Comparison of ENCODE assay signal across 7 mouse cellular contexts in the genomic region with DNA sequence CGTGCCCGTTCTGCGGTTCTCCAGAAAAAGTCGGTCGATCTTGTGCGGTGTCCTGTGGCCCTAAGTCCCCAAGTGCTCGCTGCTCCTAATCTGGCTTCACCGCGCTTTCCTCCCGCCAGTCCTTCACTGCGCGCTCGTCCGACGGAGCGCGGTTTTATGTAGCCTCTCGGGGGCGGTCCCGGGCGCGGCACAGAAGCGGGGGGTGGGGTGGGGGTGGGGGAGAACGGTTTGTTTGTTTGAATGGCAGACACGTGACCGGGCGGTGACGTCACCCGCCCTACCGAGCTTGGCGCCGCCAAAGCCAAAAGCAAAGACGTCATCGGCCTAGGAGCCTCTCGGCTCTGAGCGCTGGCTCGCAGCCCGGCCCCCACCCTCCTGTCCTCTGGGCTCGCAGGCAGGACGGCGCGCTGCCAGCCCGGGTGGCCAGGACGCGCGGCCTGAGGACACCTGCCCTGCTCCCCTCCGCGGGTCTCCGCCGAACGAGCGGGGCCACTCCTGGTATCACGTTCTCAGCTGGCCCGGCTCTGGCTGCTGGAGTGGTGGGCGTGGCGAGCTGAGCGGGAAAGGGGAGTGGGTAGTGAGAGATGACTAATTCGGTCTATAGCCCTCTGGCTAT. TPM values are rescaled to one million over a fixed set of nuclear protein-coding genes. Genes with fewer than 3 reads are reported as not detected.
A peak's percentile ranks its signal among the peaks of the same experiment; 100 is the strongest.
DNase-seq lines count a peak whose midpoint lies in the region; ATAC-seq lines count a peak whose summit lies in the region.

No protein-coding gene starts in this region.

- H3K27me3 ChIP-seq in intestine, embryonic 15.5 days (replicated peaks) = no peaks in the 10 kb centered on the region
- peaks cover 17% of the 10 kb centered on the region; the same call in 1 of the 2 replicates for H3K27me3 ChIP-seq in midbrain, embryonic 10.5 days (ENCODE audit: low read depth, poor library complexity, severe bottlenecking)

- H3K9ac ChIP-seq in intestine, embryonic 15.5 days = peak overlapping the region; percentile 81

- H3K4me2 ChIP-seq in intestine, embryonic 15.5 days (replicated peaks) = peak overlapping the region; percentile 93

- no peaks in the 10 kb centered on the region for H3K36me3 ChIP-seq in intestine, embryonic 15.5 days
- H3K36me3 ChIP-seq in midbrain, embryonic 10.5 days = peaks cover 21% of the 10 kb centered on the region

- no peaks in the 10 kb centered on the region for H3K9me3 ChIP-seq in intestine, embryonic 15.5 days
- H3K9me3 ChIP-seq in midbrain, embryonic 10.5 days (replicated peaks) = no peaks in the 10 kb centered on the region

- intact Hi-C loops in gastrocnemius, postnatal 36 days (cut with DNase I) = loop anchor here (2.0 kb wide), 2 partner anchors 42 to 88 kb away; no protein-coding TSS in a partner anchor
- intact Hi-C loops in left cerebral cortex, postnatal 25 days (cut with DNase I) = loop anchor here (1.0 to 5.0 kb wide), 3 partner anchors 42 to 130 kb away; no protein-coding TSS in a partner anchor

- H3K27ac ChIP-seq in intestine, embryonic 15.5 days = peak overlapping the region; percentile 98
- H3K27ac ChIP-seq in midbrain, embryonic 10.5 days (replicated peaks) = peak overlapping the region; percentile 99

- peak overlapping the region; percentile 67 for H3K4me3 ChIP-seq in intestine, embryonic 15.5 days (replicated peaks)
- H3K4me3 ChIP-seq in midbrain, embryonic 10.5 days = peak overlapping the region; percentile 83

- peaks cover 35% of the 10 kb centered on the region for H3K4me1 ChIP-seq in intestine, embryonic 15.5 days (replicated peaks)
- peaks cover 53% of the 10 kb centered on the region for H3K4me1 ChIP-seq in midbrain, embryonic 10.5 days

- under 1% methylated on average over 58 of the region's 58 CpGs for WGBS in intestine, embryonic 15.5 days
- under 1% methylated on average over 58 of the region's 58 CpGs for WGBS in midbrain, embryonic 10.5 days

- peak; percentile 92 for ATAC-seq in intestine, embryonic 15.5 days

- peak; percentile 96 to 97 for DNase-seq in adrenal gland, adult 18-20 months (ENCODE audit: low spot score in 2 of 2)
- DNase-seq in embryo, embryonic 11 days = peak; percentile 99
- DNase-seq in gastrocnemius, postnatal 36 days = peak; percentile 97 to 98
- DNase-seq in left cerebral cortex, postnatal 25 days (ENCODE audit: low spot score in 2 of 2) = peak; percentile 97 to 98
- peak; percentile 97 for DNase-seq in midbrain, embryonic 10.5 days (ENCODE audit: low spot score)
- peak; percentile 95 for DNase-seq in right cerebral cortex, postnatal 4 days

RNA-seq across cellular contexts. Expression of a gene that starts 52.8 kb away (rescaled TPM):
- total RNA-seq in adrenal gland, adult 18-20 months (2021) = 100 to 1,000 TPM; 159 to 166 TPM
- total RNA-seq in gastrocnemius, postnatal 36 days (2021) = 10 to 100 TPM; 47.2 to 51.5 TPM
- 97.0 and 100 TPM in 2 replicates for polyA plus RNA-seq in intestine, embryonic 15.5 days (2015; fragmentation: Nextera tagmentation; extraction: Ambion mirVana)
- 100 to 1,000 TPM; 163 to 168 TPM for total RNA-seq in left cerebral cortex, postnatal 25 days (2021)
- 104 and 113 TPM in 2 replicates for polyA plus RNA-seq in midbrain, embryonic 10.5 days (2016; fragmentation: Nextera tagmentation; extraction: Ambion mirVana)

RNA-seq across cellular contexts. Expression of a gene that starts 53.5 kb away (rescaled TPM):
- 10 to 100 TPM; 48.7 to 56.1 TPM for total RNA-seq in adrenal gland, adult 18-20 months (2021)
- total RNA-seq in gastrocnemius, postnatal 36 days (2021) = 100 to 1,000 TPM in 1 of 2 experiments, 10 to 100 TPM in 1; 74.6 to 112 TPM
- 14.3 and 15.1 TPM in 2 replicates for polyA plus RNA-seq in intestine, embryonic 15.5 days (2015; fragmentation: Nextera tagmentation; extraction: Ambion mirVana)
- total RNA-seq in left cerebral cortex, postnatal 25 days (2021) = 10 to 100 TPM; 32.7 to 47.7 TPM
- polyA plus RNA-seq in midbrain, embryonic 10.5 days (2016; fragmentation: Nextera tagmentation; extraction: Ambion mirVana) = 21.7 and 28.8 TPM in 2 replicates

Comparison
In these comparisons a context has a peak if more than half of its experiments do, and no peak if none do; other contexts are left out.
1. Peak in every context shown above with its lines: DNase-seq, ATAC-seq, H3K4me3 ChIP-seq and H3K27ac ChIP-seq.